Mouse (Mus musculus) neutrophil, adult 5-6 weeks (primary cell): ENCODE measurements around the gene Dab1. TPM values are rescaled to one million over a fixed set of nuclear protein-coding genes. Genes with fewer than 3 reads are reported as not detected.

ENCODE experiments used
- ATAC-seq: fragments of 151-379, 151-347 bp; 2 replicates; pipeline ENCODE4 v1.8.0; 2017; ENCODE audit warnings: mild to moderate bottlenecking, moderate TSS enrichment; ENCODE audit not compliant: insufficient number of reproducible peaks, poor library complexity, low FRiP score, severe bottlenecking; ENCODE audit errors: extremely low read depth
- total RNA-seq: library from RNA; stranded (forward); fragments of 200-1000 nt; gene quantifications from 2 replicates; pipeline ENCODE4 v1.2.3, GENCODE M21; 2017

The Dab1 gene
- total RNA-seq, 1 experiment from 2014 or later = not detected

DNA sequence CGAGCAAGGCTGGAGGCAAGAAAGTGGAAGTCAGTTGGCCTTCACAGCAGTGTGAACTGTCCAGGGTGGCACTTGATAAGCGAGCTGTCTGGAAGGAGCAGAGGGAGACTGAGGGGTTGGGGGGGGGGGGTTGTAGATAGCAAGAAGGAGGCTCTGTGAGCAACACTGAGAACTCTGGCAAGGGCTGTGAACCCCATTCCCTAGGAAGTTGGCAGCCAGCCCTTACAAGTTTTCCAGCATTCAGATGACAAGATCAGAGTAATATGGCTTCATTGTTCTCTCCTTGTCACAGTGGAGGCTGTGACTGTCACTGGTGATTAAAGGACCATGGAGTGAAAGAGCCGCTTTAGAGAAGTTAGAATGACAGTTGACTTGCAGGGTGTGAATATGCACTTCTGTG lies 662.4 kb downstream of the Dab1 start:
- ATAC-seq = no peak

DNA sequence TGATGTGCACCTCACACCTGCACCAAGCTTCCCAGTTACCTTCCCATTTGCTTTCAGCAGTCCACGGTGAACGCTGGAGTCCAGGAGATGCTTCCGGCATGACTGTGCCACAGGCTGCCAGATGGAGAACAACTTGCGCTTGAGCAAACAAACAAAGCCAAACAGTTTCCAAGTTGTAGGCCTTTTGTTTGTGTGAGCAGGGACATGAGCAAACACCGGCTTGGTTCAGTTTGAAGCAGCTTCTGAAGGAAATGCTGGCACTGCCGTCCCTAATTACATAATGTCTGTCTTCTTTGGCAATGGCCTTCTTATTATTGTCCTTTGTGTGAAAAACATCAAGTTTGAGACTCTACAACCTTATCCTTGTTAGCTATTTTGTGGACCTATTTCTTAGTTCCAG lies 664.7 kb downstream of the Dab1 start:
- ATAC-seq = no peak

GRCm38 (mm10) chr4:104288401-104288800 lies 669.2 kb downstream of the Dab1 start:
- ATAC-seq = no peak

GRCm38 (mm10) chr4:104301764-104302163 lies 682.6 kb downstream of the Dab1 start:
- no peak for ATAC-seq

DNA sequence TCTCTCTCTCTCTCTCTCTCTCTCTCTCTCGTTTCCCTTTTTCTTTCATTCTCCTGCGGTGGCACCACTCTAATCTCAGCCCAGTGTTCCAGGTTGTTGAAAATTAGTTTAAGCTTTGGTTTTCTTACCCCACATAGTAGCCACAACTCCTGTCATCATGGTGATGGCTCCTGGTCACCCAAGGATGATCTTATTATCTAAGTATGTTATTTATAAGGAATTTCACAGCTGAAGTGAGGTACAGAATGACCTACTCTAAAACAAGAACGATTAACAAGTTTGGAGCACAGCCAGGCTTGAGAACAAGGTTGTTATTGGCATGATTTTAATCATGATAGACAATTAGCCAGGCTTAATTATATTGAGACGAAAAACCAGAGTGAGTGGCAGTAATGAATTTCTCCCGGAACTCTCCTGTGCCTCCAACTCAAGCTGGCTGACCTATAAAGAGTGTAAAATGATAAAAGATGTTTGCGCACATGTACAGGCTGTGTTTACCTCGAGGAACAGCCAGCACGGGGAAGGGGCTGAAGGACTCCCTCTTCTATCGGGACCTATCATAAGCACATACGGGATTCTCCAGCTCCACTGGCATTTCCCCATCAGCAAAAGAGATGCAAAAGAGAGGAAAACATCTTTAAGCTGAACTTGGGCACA lies 684.0 kb downstream of the Dab1 start:
- no peak for ATAC-seq

DNA sequence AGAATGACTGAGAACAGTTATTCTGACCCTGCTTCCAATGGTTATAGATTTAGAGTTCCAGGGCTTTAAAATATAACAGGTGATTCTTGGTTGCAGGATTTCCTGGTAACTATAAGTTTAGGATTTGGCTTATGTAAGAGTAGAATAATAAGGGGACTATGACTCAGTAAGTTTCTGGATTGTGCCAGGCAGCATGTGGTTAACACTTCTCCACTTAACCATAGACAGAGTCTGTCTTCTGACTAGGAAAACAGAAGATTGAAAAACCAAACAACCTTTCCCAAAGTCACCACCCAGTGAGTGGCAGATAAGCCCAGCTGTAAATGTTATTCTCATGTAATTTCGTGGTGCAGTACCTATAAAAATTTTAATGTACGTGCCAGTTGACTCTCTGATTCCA lies 688.6 kb downstream of the Dab1 start:
- ATAC-seq = no peak

DNA sequence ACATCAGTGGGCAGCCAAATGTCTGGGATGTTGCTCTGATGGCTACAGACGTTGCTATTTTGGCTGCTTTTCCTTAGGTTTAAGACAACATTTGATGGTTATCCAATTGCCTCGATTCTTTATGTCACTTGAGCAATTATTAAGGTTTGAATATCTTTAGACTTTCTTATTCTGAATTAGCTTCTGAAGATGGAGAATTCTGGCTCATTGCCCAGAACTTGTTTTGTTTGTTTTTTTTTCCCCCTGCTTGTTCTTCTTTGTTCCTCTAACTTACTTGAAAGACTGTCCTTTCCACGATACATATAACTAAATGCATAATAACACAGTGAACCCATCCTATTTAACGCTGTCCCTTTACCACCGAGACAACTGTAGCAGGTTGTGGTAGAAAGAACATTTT lies 707.1 kb downstream of the Dab1 start:
- ATAC-seq = no peak

GRCm38 (mm10) chr4:104331896-104332295 lies 712.7 kb downstream of the Dab1 start:
- no peak for ATAC-seq

GRCm38 (mm10) chr4:104332399-104332798 lies 713.2 kb downstream of the Dab1 start:
- no peak for ATAC-seq

- ATAC-seq = no peak
These were observed 718.1 kb downstream of the Dab1 start for GRCm38 (mm10) chr4:104337279-104337678.

DNA sequence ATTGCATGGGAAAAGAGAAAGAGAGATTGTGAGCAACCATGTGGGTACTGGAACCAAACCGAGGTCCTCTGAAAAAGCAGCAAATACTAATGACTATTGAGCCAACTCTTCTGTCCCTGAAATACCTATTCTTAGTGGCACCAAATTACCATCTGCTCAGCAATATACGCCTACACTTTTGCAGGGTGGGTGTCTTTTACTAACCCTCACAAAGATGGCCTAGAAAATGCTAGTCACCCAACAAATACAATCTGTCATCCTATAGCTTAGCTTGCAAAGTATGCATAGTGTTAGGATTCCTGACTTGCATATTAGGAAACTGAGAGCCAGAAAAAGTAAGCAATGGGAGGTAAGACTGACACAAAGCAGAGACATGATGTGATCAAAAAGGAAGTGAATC lies 719.2 kb downstream of the Dab1 start:
- ATAC-seq = no peak

DNA sequence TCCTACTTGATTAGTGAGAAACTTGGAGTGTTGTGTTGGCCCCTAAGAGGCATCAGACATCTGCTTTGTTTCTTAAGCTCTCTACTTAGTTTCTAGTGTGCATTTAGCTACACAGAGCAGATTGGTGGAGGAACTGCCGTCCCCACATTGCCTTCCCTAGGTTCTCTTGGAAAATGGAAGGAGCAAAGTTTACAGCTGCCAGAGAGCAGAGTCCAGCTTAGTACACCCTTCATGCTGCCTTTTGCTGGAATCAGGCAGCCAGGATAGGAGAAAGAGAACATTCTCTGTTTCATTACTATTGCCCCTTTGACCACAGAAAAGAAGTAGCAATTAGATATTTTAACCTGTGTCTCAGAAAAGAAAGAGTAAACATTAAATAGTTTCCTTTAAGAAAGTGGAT lies 742.2 kb downstream of the Dab1 start:
- no peak for ATAC-seq

GRCm38 (mm10) chr4:104366491-104366890 lies 747.3 kb downstream of the Dab1 start:
- no peak for ATAC-seq

DNA sequence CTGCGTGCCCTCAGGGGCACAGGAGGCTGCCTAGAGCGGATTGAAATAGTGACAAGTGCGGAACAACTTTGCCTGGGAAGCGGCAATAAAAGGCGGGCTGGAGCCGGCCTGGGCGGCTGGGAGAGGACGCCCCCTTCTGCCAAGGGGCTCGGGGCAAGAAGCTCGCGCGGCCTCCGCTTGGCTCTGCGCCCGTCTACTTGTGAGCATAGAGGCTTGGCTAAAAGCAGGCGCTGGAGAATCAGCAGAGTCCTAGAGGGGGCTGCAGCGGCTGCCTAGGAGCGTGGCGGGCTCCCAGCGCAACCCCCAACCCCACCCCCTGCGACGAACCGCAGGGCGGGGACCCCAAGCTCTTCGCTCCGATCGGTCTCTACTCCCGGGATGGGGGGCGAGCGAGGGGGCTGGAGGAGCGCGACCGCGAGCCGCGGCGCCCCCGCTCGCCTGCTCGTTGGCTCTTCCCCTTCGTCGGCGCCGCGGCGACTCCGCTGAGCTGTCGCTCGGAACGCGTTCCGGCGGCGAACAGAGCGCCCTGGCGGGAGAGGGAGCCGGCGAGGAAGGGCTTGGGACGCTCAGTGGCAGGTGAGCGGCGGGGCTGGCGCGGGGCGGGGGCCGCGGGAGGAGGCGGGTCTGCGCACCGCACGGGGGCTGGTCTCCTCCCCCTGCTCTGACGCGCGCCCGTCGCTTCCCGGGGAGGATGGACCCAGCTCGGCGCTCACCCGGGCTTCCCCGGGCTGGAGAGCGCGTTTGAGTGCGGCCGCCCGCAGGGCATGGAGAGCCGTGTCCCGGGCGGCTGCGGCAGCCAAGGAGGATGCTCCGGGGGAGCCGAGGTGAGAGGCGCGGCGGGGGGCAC lies 748.0 kb downstream of the Dab1 start:
- no peak for ATAC-seq

DNA sequence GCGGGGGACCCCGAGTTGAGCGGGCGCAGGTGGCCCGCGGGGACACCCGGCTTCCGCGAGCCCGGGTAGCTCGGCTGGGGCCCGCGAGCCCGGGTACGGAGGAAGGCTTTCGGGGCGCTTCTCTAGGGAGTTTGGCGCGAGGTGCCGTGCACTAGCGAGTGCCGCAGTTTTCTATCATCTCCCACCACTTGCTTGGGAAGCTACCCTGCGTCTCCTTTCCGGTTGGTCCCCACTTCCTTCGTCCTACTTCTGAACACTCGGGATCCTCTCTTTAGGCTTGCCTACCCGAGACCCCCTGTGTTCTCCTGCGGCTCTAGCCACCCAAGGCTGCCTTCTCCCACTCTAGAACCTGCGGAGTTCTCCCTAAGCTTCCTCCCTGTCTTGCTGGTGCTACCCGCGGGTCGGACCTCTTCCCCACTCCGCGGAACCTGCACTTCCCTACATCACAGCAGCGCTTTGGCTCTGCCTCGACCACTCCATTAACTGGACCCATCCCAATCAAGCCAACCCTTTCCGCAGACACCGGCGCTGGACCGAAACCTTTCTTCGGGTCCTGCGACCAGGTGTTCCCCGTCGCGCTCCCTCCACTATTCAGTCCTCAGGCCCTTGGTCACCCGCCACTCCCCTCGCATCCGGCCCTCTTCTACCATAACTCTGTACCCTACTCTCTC lies 748.7 kb downstream of the Dab1 start:
- no peak for ATAC-seq

- ATAC-seq = no peak
These were observed 749.4 kb downstream of the Dab1 start for GRCm38 (mm10) chr4:104368561-104369021.

- ATAC-seq = no peak
These were observed 749.9 kb downstream of the Dab1 start for GRCm38 (mm10) chr4:104369091-104369490.

DNA sequence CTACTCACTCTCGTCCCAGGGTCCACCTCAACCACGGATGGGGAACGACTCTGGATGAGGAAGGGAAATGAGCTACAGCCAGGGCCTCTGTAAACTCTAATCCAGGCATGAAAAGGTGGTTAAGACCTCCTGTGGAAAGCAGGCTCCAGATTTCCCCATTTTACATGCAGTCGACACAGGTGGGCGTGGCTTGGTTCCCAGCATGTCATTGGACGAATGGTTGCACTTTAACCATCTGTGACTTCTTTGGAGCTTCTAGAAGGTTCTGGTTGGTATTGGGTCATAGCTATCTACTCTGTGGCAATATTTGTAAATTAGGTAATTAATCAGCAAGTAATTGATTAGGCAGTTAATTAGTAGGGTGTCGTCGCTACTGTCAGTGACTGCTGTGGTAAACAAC lies 752.0 kb downstream of the Dab1 start:
- ATAC-seq = no peak

GRCm38 (mm10) chr4:104374191-104374590 lies 755.0 kb downstream of the Dab1 start:
- ATAC-seq = no peak

- no peak for ATAC-seq
These were observed 765.5 kb downstream of the Dab1 start for GRCm38 (mm10) chr4:104384704-104385103.
